Mouse (Mus musculus) lung, postnatal 0 days (tissue): ENCODE measurements around the gene Ankdd1a.

ENCODE experiments used
- CTCF ChIP-seq: IDR thresholded peaks from 2 replicates; pipeline ENCODE4 v1.5.1; 2016; ENCODE audit warnings: antibody characterized with exemption, mild to moderate bottlenecking
- EP300 ChIP-seq: IDR thresholded peaks from 2 replicates; pipeline ENCODE4 v1.6.1; 2016; ENCODE audit warnings: antibody characterized with exemption, mild to moderate bottlenecking, control low read depth

- TF ChIP-seq CTCF: no peak
- no peak for TF ChIP-seq EP300
These were observed 8.5 kb upstream of the Ankdd1a start for GRCm38 (mm10) chr9:65528417-65529038.
